Comparison of ENCODE assay signal across 31 mouse cellular contexts in genomic region chr1:169900771-169901336, GRCm38 (mm10). TPM values are rescaled to one million over a fixed set of nuclear protein-coding genes. Genes with fewer than 3 reads are reported as not detected.
DNase-seq lines count a peak whose midpoint lies in the region; ATAC-seq and TF ChIP-seq lines count a peak whose summit lies in the region.
"Had no signal": no experiment of that assay in that cellular context is flagged by ENCODE, and none has a peak within 500 bp of the region (broad histone marks: within the 10 kb centered on the region; RNA-seq: fewer than 3 reads in every experiment).

No protein-coding gene starts in this region.

- H3K27ac ChIP-seq in heart, embryonic 12.5 days (ENCODE audit: poor library complexity, severe bottlenecking), result no peak overlapping the region
- no peak overlapping the region for H3K27ac ChIP-seq in kidney, adult 2 months (ENCODE audit: insufficient read depth, low read depth, low read length)
- no peak overlapping the region for H3K27ac ChIP-seq in thymus, adult 2 months (ENCODE audit: control insufficient read depth, insufficient read depth, low read length)
- H3K27ac ChIP-seq: embryonic facial prominence, embryonic 13.5 days; forebrain, embryonic 10.5 days; forebrain, embryonic 15.5 days; hindbrain, embryonic 14.5 days; liver, embryonic 12.5 days; midbrain, embryonic 12.5 days; neural tube, embryonic 12.5 days had no signal

- H3K4me2 ChIP-seq in heart, embryonic 12.5 days, result no peak overlapping the region
- H3K4me2 ChIP-seq: embryonic facial prominence, embryonic 13.5 days; forebrain, embryonic 15.5 days; hindbrain, embryonic 14.5 days; liver, embryonic 12.5 days; midbrain, embryonic 12.5 days; neural tube, embryonic 12.5 days had no signal

- H3K9me3 ChIP-seq in heart, embryonic 12.5 days (replicated peaks), result no peaks in the 10 kb centered on the region
- H3K9me3 ChIP-seq: embryonic facial prominence, embryonic 13.5 days; forebrain, embryonic 10.5 days; forebrain, embryonic 15.5 days; liver, embryonic 12.5 days; midbrain, embryonic 12.5 days; neural tube, embryonic 12.5 days had no signal

- 74% methylated on average over 3 of the region's 3 CpGs for WGBS in heart, embryonic 12.5 days
- 88% methylated on average over 3 of the region's 3 CpGs for WGBS in kidney, adult 2 months
- WGBS in thymus, adult 2 months, result 96% methylated on average over 3 of the region's 3 CpGs

- DNase-seq in frontal cortex, postnatal 14 days (ENCODE audit: low spot score in 2 of 2), result no peak
- peak; percentile 48 for DNase-seq in heart, adult 8-10 months (ENCODE audit: low spot score)
- DNase-seq in right cerebral cortex, adult 18-20 months, result peak; percentile 31
- DNase-seq in right cerebral cortex, postnatal 10 days (ENCODE audit: low spot score in 2 of 2), result no peak
- no peak for DNase-seq in kidney, adult 2 months
- DNase-seq in thymus, adult 2 months, result no peak
- DNase-seq: adrenal gland, adult 8-10 months; cerebellum, adult 11 months; cerebellum, adult 9-11 months; gastrocnemius, postnatal 14 days; kidney, postnatal 25 days; left cerebral cortex, postnatal 4 days; liver, postnatal 0 days; lung, postnatal 36 days; thymus, postnatal 4 days had no signal

- no peak for TF ChIP-seq CTCF in kidney, adult 2 months (conservative IDR thresholded peaks at IDR 0.05; ENCODE audit: insufficient read depth, insufficient read length, low read depth, low read length)
- no peak for TF ChIP-seq CTCF in thymus, adult 2 months (IDR thresholded peaks at IDR 0.05; ENCODE audit: borderline replicate concordance, control insufficient read depth, extremely low read depth, insufficient read depth, low read length, poor library complexity)

- H3K4me3 ChIP-seq in heart, embryonic 12.5 days, result no peak overlapping the region
- H3K4me3 ChIP-seq in kidney, adult 2 months (ENCODE audit: insufficient read depth, low read depth, low read length), result no peak overlapping the region
- no peak overlapping the region for H3K4me3 ChIP-seq in thymus, adult 2 months (ENCODE audit: control insufficient read depth, insufficient read depth, low read length)
- H3K4me3 ChIP-seq: embryonic facial prominence, embryonic 13.5 days; forebrain, embryonic 10.5 days; forebrain, embryonic 15.5 days; liver, embryonic 12.5 days; midbrain, embryonic 12.5 days; myocyte; neural tube, embryonic 12.5 days had no signal

- H3K9ac ChIP-seq in heart, embryonic 12.5 days, result no peak overlapping the region
- H3K9ac ChIP-seq: embryonic facial prominence, embryonic 13.5 days; forebrain, embryonic 15.5 days; hindbrain, embryonic 14.5 days; liver, embryonic 12.5 days; liver, postnatal 0 days; midbrain, embryonic 12.5 days; neural tube, embryonic 12.5 days had no signal

- H3K4me1 ChIP-seq in heart, embryonic 12.5 days (replicated peaks), result 0 out of 2 replicates have a peak, but pooled peaks cover 6% of the 10 kb centered on the region
- H3K4me1 ChIP-seq in kidney, adult 2 months (ENCODE audit: control insufficient read depth, insufficient read depth, low read length), result no peaks in the 10 kb centered on the region
- no peaks in the 10 kb centered on the region for H3K4me1 ChIP-seq in thymus, adult 2 months (replicated peaks; ENCODE audit: control insufficient read depth, insufficient read depth, low read length)
- H3K4me1 ChIP-seq: embryonic facial prominence, embryonic 13.5 days; forebrain, embryonic 10.5 days; forebrain, embryonic 15.5 days; liver, embryonic 12.5 days; midbrain, embryonic 12.5 days; neural tube, embryonic 12.5 days had no signal

- no peaks in the 10 kb centered on the region for H3K36me3 ChIP-seq in heart, embryonic 12.5 days
- no peaks in the 10 kb centered on the region for H3K36me3 ChIP-seq in kidney, adult 2 months (ENCODE audit: control insufficient read depth, insufficient read depth, low read length)
- no peaks in the 10 kb centered on the region for H3K36me3 ChIP-seq in thymus, adult 2 months (ENCODE audit: control insufficient read depth, insufficient read depth, low read length)
- H3K36me3 ChIP-seq: embryonic facial prominence, embryonic 13.5 days; forebrain, embryonic 10.5 days; forebrain, embryonic 15.5 days; liver, embryonic 12.5 days; midbrain, embryonic 12.5 days; neural tube, embryonic 12.5 days had no signal

- ATAC-seq in frontal cortex, adult (ENCODE audit: low TSS enrichment), result peak; percentile 48
- no peak for ATAC-seq in heart, embryonic 12.5 days (ENCODE audit: insufficient number of reproducible peaks, low FRiP score)
- ATAC-seq: forebrain, embryonic 15.5 days; intestine, postnatal 0 days; liver, embryonic 12.5 days; liver, postnatal 0 days had no signal

- no peak for TF ChIP-seq POLR2A in kidney, adult 2 months (IDR thresholded peaks at IDR 0.05; ENCODE audit: low read depth, low read length)
- no peak for TF ChIP-seq POLR2A in thymus, adult 2 months (IDR thresholded peaks at IDR 0.05; ENCODE audit: control insufficient read depth, extremely low read depth, insufficient read depth, low read length, poor library complexity)

- H3K27me3 ChIP-seq in heart, embryonic 12.5 days (replicated peaks), result no peaks in the 10 kb centered on the region
- H3K27me3 ChIP-seq in kidney, adult 2 months (replicated peaks; ENCODE audit: control insufficient read depth, insufficient read depth, low read length), result no peaks in the 10 kb centered on the region
- H3K27me3 ChIP-seq in thymus, adult 2 months (ENCODE audit: control insufficient read depth, insufficient read depth, low read length), result no peaks in the 10 kb centered on the region
- H3K27me3 ChIP-seq: embryonic facial prominence, embryonic 13.5 days; forebrain, embryonic 15.5 days; liver, embryonic 12.5 days; midbrain, embryonic 12.5 days; neural tube, embryonic 12.5 days had no signal

RNA-seq across cellular contexts. Expression of gene Ccdc190, which starts 27.6 kb away (rescaled TPM):
- not detected for total RNA-seq in heart, adult 8-10 months (2022)
- not detected in 2 replicates for polyA plus RNA-seq in heart, embryonic 12.5 days (2016; fragmentation: Nextera tagmentation; extraction: Ambion mirVana)
- polyA plus RNA-seq in kidney, adult 2 months (2012; rRNA removed), result 0.11 TPM in 1 of 2 replicates, not detected in the other
- polyA plus RNA-seq in thymus, adult 2 months (2012; rRNA removed), result 0.23 and 0.43 TPM in 2 replicates
- total RNA-seq: CH12.LX; gastrocnemius, postnatal 14 days; hematopoietic stem cell, adult 5-6 weeks; megakaryocyte, adult 5-6 weeks had no signal
- polyA plus RNA-seq: C2C12; embryonic facial prominence, embryonic 13.5 days; intestine, postnatal 0 days; kidney, embryonic 14.5 days; liver, embryonic 12.5 days; liver, postnatal 0 days; myocyte had no signal

Comparison
In these comparisons a context has a peak if more than half of its experiments do, and no peak if none do; other contexts are left out.
1. DNase-seq: peak in heart, adult 8-10 months (single experiment) and right cerebral cortex, adult 18-20 months (single experiment); none in frontal cortex, postnatal 14 days (0 of 2), right cerebral cortex, postnatal 10 days (0 of 2), kidney, adult 2 months (single experiment) and thymus, adult 2 months (single experiment).